Mouse (Mus musculus): ENCODE measurements around the gene Lrmda. TPM values are rescaled to one million over a fixed set of nuclear protein-coding genes. Genes with fewer than 3 reads are reported as not detected.

Gene Lrmda
- polyA plus RNA-seq, 1 experiment from 2014 or later: 0.20 TPM

DNA sequence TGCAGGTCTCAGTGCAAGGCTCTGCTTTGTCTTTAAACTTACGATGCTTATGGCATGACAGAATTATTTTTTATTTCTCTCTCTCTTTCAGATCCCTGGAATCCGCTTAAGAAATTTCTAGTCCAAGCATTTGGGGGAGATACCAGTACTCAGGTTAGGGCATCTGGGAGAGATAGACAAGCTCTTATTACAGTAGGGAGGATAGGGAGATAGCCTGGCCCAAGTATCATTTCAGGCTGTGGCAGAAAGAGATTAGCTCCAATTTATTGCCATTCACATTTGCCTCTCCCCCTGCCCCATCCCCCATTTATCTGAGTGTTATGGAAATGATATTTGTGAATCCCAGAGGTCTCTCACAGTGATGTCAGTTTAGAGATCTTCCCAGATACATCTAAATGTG, 923.1 kb downstream of the Lrmda start:
- no peaks in the 10 kb centered on the region for H3K36me3 ChIP-seq (replicated peaks)
- no peaks in the 10 kb centered on the region for H3K9me3 ChIP-seq
- WGBS: 92% methylated on average over 2 of the region's 2 CpGs
- H3K27ac ChIP-seq: no peak overlapping the region
- no peaks in the 10 kb centered on the region for H3K27me3 ChIP-seq (ENCODE audit: poor library complexity, severe bottlenecking)
- DNase-seq (ENCODE audit: extremely low spot score, low spot score): no peak
- H3K4me3 ChIP-seq: no peak overlapping the region
- 0 out of 2 replicates have a peak, but pooled peaks cover 3% of the 10 kb centered on the region for H3K4me1 ChIP-seq

GRCm38 (mm10) chr14:22949466-22949865, 930.0 kb downstream of the Lrmda start:
- no peak for DNase-seq (ENCODE audit: extremely low spot score, low spot score)
- Histone ChIP-seq H3K4me3 (no peak overlapping the region), H3K4me1 (peaks cover 12% of the 10 kb centered on the region), H3K36me3 (replicated peaks) (no peaks in the 10 kb centered on the region), H3K27me3 (ENCODE audit: poor library complexity, severe bottlenecking) (no peaks in the 10 kb centered on the region), H3K27ac (no peak overlapping the region), H3K9me3 (no peaks in the 10 kb centered on the region)

DNA sequence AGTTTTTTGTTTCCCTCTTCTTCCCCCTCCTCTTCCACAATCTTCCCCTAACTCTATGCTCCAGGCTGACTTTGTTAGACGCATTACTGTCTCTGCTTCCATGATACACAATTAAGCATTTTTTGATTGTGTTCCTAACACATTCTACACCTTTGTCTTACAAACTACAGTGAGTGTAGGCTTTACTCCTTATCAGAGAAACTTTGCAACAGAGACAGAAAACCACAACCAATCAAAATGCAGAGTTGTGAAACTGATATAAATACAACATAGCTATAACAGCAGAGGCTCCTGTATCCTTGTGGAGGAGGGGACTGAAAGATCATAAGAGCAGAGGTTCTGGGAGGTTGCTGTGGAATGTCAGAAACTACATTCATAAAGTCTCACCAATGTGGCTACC, 933.5 kb downstream of the Lrmda start:
- Histone ChIP-seq H3K27ac (no peak overlapping the region), H3K27me3 (ENCODE audit: poor library complexity, severe bottlenecking) (no peaks in the 10 kb centered on the region), H3K4me1 (peaks cover 12% of the 10 kb centered on the region), H3K4me3 (no peak overlapping the region), H3K9me3 (no peaks in the 10 kb centered on the region), H3K36me3 (replicated peaks) (no peaks in the 10 kb centered on the region)
- 84% methylated on average over 1 of the region's 1 CpGs for WGBS
- DNase-seq (ENCODE audit: extremely low spot score, low spot score): no peak

GRCm38 (mm10) chr14:22960166-22960565, 940.7 kb downstream of the Lrmda start:
- H3K27me3 ChIP-seq (ENCODE audit: poor library complexity, severe bottlenecking): no peaks in the 10 kb centered on the region
- H3K36me3 ChIP-seq (replicated peaks): no peaks in the 10 kb centered on the region
- 97% methylated on average over 1 of the region's 1 CpGs for WGBS
- no peak for DNase-seq (ENCODE audit: extremely low spot score, low spot score)
- no peak overlapping the region for H3K27ac ChIP-seq
- H3K9me3 ChIP-seq: no peaks in the 10 kb centered on the region
- H3K4me3 ChIP-seq: no peak overlapping the region
- peaks cover 6% of the 10 kb centered on the region for H3K4me1 ChIP-seq

- Histone ChIP-seq H3K4me1 (peaks cover 14% of the 10 kb centered on the region), H3K4me3 (no peak overlapping the region), H3K36me3 (replicated peaks) (no peaks in the 10 kb centered on the region), H3K27me3 (ENCODE audit: poor library complexity, severe bottlenecking) (no peaks in the 10 kb centered on the region), H3K9me3 (0 out of 2 replicates have a peak, but pooled peaks cover 4% of the 10 kb centered on the region), H3K27ac (no peak overlapping the region)
- 64% methylated on average over 9 of the region's 9 CpGs for WGBS
- DNase-seq (ENCODE audit: extremely low spot score, low spot score): no peak
Measured at GRCm38 (mm10) chr14:22964796-22965660, 945.5 kb downstream of the Lrmda start.

GRCm38 (mm10) chr14:22968705-22969104, 949.2 kb downstream of the Lrmda start:
- whole genome bisulfite sequencing: 68% methylated on average over 5 of the region's 5 CpGs

GRCm38 (mm10) chr14:22986736-22987135, 967.2 kb downstream of the Lrmda start:
- 88% methylated on average over 2 of the region's 2 CpGs for WGBS
- Histone ChIP-seq H3K27ac (no peak overlapping the region), H3K36me3 (replicated peaks) (no peaks in the 10 kb centered on the region), H3K4me1 (peaks cover 6% of the 10 kb centered on the region; the same call in 1 of the 2 replicates), H3K4me3 (no peak overlapping the region), H3K27me3 (ENCODE audit: poor library complexity, severe bottlenecking) (no peaks in the 10 kb centered on the region), H3K9me3 (no peaks in the 10 kb centered on the region)
- DNase-seq (ENCODE audit: extremely low spot score, low spot score): no peak

More at GRCm38 (mm10) chr14:22968705-22969104, 949.2 kb downstream of the Lrmda start:
- no peak for DNase-seq (ENCODE audit: extremely low spot score, low spot score)
- Histone ChIP-seq H3K4me3 (no peak overlapping the region), H3K27ac (no peak overlapping the region), H3K9me3 (0 out of 2 replicates have a peak, but pooled peaks cover 4% of the 10 kb centered on the region), H3K36me3 (replicated peaks) (no peaks in the 10 kb centered on the region), H3K4me1 (peaks cover 14% of the 10 kb centered on the region), H3K27me3 (ENCODE audit: poor library complexity, severe bottlenecking) (no peaks in the 10 kb centered on the region)

DNA sequence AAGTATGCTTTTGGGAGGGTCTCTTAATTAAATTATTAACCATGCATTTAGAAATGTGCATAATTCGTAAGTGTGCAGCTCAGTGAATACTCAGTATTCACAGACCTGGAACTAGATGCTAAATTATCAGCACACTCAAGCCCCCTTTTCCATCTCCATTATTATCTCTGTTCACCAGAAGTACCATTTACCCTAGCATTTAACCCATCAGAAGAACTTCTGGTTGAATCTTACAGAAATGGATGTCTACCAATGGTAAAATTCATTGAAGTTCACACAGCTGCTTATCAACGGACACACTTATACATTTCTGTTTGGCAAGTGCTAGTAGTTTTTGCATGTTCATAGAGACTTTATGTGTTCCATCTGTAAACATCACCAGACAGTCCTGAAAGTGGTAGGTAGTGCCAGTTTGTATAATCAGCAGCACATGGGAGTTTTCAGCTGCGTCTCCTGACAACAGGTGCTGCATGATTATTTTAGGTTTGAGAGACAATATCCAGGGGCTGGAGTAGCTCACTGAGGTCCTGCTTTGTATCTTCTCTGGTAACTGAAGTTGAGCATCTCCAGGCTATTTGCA, 968.7 kb downstream of the Lrmda start:
- Histone ChIP-seq H3K36me3 (replicated peaks) (no peaks in the 10 kb centered on the region), H3K4me1 (peaks cover 5% of the 10 kb centered on the region; the same call in 1 of the 2 replicates), H3K27ac (no peak overlapping the region), H3K4me3 (no peak overlapping the region), H3K27me3 (ENCODE audit: poor library complexity, severe bottlenecking) (no peaks in the 10 kb centered on the region), H3K9me3 (no peaks in the 10 kb centered on the region)
- 92% methylated on average over 3 of the region's 3 CpGs for WGBS
- DNase-seq (ENCODE audit: extremely low spot score, low spot score): no peak

- Histone ChIP-seq H3K4me3 (no peak overlapping the region), H3K4me1 (no peaks in the 10 kb centered on the region), H3K27me3 (ENCODE audit: poor library complexity, severe bottlenecking) (no peaks in the 10 kb centered on the region), H3K27ac (no peak overlapping the region), H3K36me3 (replicated peaks) (no peaks in the 10 kb centered on the region), H3K9me3 (no peaks in the 10 kb centered on the region)
- 84% methylated on average over 8 of the region's 8 CpGs for WGBS
- DNase-seq (ENCODE audit: extremely low spot score, low spot score): no peak
Measured at GRCm38 (mm10) chr14:22995184-22995935, 975.8 kb downstream of the Lrmda start.

DNA sequence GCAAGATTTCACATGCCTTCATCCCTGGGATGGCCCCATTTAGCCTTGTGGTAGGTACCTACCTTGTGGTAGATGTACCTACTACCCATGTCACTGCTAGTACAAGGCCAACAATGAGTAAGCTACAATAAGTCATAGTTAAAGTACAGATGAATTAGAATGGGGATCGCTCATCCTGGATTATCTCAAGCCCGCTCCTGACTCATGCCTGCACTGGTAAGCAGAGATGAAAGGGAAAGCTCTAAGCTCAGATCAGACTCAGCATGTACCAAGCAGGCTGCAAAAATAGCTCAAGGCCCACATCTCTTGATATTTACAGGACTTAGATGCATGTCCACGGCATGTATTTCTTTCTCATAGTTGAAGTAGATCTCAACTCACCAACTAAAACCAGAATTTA, 979.4 kb downstream of the Lrmda start:
- H3K4me3 ChIP-seq: no peak overlapping the region
- H3K36me3 ChIP-seq (replicated peaks): no peaks in the 10 kb centered on the region
- H3K27me3 ChIP-seq (ENCODE audit: poor library complexity, severe bottlenecking): no peaks in the 10 kb centered on the region
- no peak overlapping the region for H3K27ac ChIP-seq
- WGBS: 89% methylated on average over 3 of the region's 3 CpGs
- DNase-seq (ENCODE audit: extremely low spot score, low spot score): no peak
- H3K9me3 ChIP-seq: no peaks in the 10 kb centered on the region
- no peaks in the 10 kb centered on the region for H3K4me1 ChIP-seq

- 88% methylated on average over 1 of the region's 1 CpGs for WGBS
- Histone ChIP-seq H3K36me3 (replicated peaks) (no peaks in the 10 kb centered on the region), H3K4me3 (no peak overlapping the region), H3K4me1 (peaks cover 19% of the 10 kb centered on the region), H3K27me3 (ENCODE audit: poor library complexity, severe bottlenecking) (no peaks in the 10 kb centered on the region), H3K9me3 (no peaks in the 10 kb centered on the region), H3K27ac (no peak overlapping the region)
- no peak for DNase-seq (ENCODE audit: extremely low spot score, low spot score)
Measured at GRCm38 (mm10) chr14:23011989-23012388, 992.5 kb downstream of the Lrmda start.

DNA sequence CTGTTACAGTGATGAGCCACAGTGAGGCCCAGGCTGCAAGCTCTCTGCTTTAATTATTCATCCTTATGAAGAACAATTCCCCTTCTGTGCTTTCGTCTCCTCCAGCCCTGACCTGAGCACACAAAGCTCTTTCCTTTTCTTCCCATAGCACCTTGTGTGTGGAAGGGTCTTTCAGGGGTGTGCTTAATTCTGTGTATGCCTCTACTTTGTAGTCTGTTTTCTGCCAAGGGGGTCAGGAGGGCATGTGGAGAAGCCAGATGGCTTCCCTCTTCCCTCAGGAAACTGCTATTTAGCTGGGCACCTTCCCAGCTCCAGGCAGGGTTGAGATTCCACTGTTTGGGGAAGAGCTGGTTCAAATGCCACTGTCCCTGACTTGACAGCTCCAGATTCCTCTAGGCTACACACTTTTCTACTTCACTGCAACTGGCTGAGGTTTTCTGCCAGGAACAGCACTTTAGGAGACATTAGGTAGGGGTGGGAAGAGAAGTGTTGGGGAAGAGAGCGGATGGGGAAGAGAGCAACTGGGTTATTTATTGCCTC, 995.3 kb downstream of the Lrmda start:
- peaks cover 19% of the 10 kb centered on the region for H3K4me1 ChIP-seq
- no peaks in the 10 kb centered on the region for H3K27me3 ChIP-seq (ENCODE audit: poor library complexity, severe bottlenecking)
- no peaks in the 10 kb centered on the region for H3K9me3 ChIP-seq
- 59% methylated on average over 2 of the region's 2 CpGs for WGBS
- H3K4me3 ChIP-seq: no peak overlapping the region
- H3K36me3 ChIP-seq (replicated peaks): no peaks in the 10 kb centered on the region
- H3K27ac ChIP-seq: peak overlapping the region; percentile 48
- DNase-seq (ENCODE audit: extremely low spot score, low spot score): no peak

Measured in forebrain, embryonic 10.5 days (tissue).